Mouse (Mus musculus): ENCODE measurements around the gene Abat.
A peak's percentile ranks its signal among the peaks of the same experiment; 100 is the strongest.

The Abat gene

GRCm38 (mm10) chr16:8573751-8574150, 60.5 kb downstream of the Abat start:
- no peak for DNase-seq (ENCODE audit: low spot score in 2 of 2)

GRCm38 (mm10) chr16:8574316-8574715, 61.1 kb downstream of the Abat start:
- no peak for DNase-seq (ENCODE audit: low spot score in 2 of 2)

DNA sequence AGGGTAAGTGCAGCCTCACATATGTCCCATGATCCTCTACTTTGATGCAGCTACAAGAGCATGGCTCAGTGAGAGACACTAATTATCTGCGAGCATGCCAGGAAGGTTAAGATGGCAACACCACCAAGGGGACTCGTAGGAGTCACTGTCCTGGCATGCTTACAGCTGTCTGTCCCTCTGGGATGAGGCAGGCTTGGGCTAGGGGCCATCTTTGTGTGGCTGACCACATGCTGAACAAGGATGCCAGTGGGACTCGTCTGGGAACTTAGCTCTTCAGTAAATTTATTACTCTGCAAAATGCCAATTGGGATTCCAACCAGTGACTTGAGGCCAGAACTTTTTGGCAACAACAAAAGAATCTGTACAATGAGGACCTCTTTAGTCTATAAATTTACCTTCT, 62.9 kb downstream of the Abat start:
- no peak for DNase-seq (ENCODE audit: low spot score in 2 of 2)

GRCm38 (mm10) chr16:8576901-8577300, 63.7 kb downstream of the Abat start:
- DNase-seq (ENCODE audit: low spot score in 2 of 2) = no peak

DNA sequence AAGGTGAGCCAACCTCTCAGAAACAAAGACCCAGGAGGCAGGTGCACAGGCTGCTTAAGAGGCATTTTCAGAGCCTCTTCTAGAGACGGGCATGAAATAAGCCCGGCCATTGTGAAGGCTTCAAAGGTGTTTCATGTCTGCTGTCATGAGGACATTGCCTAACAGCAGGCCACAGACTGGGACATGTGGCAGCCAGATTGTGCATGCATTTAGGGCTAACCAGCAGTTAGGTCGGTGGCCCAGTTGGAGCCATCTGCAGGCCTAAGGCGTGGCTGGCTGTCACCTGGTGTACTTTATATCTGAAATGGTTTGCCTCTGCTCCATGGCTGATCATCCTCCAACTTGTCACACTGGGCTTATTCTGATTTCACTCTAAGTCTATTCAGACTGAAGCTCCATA, 65.1 kb downstream of the Abat start:
- no peak for DNase-seq (ENCODE audit: low spot score in 2 of 2)

GRCm38 (mm10) chr16:8579546-8579945, 66.3 kb downstream of the Abat start:
- DNase-seq (ENCODE audit: low spot score in 2 of 2) = no peak

DNA sequence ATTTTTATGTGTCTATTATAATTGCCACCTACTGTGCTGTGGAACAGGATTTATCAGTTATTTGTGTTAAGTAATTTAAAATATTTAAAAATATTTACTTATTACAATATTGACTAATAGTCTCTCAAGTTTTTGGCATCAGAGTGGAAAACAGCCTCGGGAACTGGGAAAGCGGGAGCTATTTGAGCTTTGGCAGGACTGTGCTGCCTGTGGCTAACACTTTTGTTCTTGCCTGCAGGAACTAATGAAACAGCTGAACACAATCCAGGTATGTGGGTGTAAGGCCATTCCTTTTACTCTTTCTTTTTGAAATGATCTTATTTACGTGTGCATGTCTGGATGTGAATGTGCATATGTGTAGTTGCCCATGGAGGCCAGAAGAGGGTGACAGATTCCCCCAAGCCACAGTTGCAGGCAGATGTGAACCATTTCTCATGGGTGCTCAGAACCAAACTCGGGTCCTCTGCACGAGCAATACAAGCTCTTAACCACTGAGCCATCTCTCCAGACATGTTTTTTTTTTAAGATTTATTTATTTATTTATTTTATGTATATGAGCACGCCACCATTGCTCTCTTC, 68.5 kb downstream of the Abat start:
- no peak for DNase-seq (ENCODE audit: low spot score in 2 of 2)

GRCm38 (mm10) chr16:8582579-8583295, 69.5 kb downstream of the Abat start:
- no peak for DNase-seq (ENCODE audit: low spot score in 2 of 2)

- DNase-seq (ENCODE audit: low spot score in 2 of 2) = no peak
Observed at GRCm38 (mm10) chr16:8584248-8584647, 71.0 kb downstream of the Abat start.

DNA sequence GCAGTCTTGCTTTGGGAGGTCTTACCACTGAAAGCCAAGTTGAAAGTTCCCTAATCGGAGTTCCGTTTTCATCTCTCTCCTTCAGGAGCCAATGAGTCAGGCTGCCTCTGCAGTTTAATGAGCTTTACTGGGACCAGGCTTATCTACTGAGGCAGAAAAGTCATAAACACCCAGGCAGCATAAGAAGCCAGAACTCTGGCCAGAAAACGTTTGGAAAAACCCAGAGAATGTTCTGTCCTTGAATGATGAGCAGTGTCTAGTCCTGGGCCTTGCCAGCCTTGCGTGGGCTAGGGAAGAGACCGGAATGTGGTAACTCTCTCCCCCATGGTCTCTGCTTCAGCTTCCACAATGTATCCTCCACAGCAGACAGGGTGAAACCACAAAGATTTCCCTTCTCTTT, 71.8 kb downstream of the Abat start:
- no peak for DNase-seq (ENCODE audit: low spot score in 2 of 2)

DNA sequence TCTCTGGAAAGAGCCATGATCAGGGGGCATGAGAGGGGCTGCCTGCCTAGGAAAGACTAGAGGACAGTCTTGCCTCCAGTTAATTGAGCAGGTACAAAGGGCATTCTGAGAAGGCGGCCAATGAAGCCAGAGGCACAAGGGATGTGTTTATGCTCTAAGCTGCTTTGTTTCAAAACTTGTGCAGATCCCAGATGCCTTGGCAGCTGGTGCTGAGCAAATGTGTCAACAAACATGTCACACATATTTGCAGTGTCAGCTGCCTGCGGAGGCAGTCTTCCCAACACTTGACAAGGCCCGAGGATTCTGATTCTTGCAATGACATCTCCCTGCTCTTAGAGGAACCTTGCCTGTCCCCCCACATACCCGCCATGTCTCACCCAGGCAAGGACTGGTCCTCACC, 82.2 kb downstream of the Abat start:
- DNase-seq (ENCODE audit: low spot score in 2 of 2) = peak; percentile 63 to 68

- peak; percentile 38 to 39 for DNase-seq (ENCODE audit: low spot score in 2 of 2)
Observed at GRCm38 (mm10) chr16:8596336-8596735, 83.1 kb downstream of the Abat start.

- DNase-seq (ENCODE audit: low spot score in 2 of 2) = no peak
Observed at GRCm38 (mm10) chr16:8597516-8597915, 84.3 kb downstream of the Abat start.

DNA sequence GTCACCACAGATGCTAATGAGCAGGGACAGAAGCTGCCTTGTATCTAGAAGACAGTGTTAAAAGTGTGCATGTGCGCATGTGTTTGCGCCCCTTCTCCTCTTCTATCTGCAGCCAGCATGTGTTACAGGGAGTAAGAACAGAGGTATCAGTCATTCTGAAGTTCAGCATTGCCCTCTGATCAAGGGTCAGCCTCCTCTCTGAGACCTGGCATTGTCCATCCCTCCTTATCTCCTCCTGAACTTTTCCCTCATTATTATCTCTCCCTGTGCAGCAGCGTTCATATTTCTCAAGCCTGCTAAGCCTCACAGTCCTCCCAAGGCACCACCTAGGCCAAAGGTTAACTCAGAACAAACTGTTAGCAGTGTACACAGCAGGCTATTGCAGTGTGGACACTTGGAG, 90.6 kb downstream of the Abat start:
- no peak for DNase-seq (ENCODE audit: low spot score in 2 of 2)

GRCm38 (mm10) chr16:8610397-8610796, 97.2 kb downstream of the Abat start:
- DNase-seq (ENCODE audit: low spot score in 2 of 2) = no peak

DNA sequence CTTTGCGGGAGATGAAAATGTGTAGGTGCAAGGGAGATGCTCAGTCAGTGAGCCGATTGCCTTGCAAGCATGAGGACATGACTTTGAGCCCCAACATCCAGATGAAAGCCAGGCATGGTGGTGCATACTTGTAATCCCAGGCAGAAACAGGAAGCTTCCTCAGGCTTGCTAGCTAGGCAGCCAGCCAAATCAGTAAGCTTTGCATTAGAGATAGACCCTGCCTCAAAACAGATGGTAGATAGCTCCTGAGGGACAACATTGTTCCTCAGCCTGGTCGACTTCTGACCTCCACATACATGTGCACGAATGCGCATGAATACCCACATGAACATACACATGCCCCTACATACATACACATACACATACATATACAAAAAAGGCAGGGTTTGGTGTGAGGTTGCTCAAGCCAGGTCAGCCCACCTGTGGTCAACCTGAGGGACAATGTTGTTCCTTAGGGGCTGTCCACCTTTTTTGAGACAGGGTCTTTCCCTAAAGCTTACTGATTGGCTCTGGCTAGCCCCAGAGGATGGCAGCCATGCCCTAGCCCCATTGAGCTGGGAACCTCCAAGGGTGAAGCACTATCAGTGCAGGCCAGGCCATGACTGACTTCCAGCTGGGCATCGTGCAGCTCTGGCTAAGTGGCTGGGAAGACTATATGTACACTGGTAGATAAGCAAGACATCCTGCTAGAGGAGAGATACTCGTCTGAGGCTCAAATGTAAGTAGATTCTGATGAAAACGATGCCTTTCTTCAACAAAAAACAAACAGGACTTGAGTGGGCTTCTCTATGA, 99.2 kb downstream of the Abat start:
- no peak for DNase-seq (ENCODE audit: low spot score in 2 of 2)

DNA sequence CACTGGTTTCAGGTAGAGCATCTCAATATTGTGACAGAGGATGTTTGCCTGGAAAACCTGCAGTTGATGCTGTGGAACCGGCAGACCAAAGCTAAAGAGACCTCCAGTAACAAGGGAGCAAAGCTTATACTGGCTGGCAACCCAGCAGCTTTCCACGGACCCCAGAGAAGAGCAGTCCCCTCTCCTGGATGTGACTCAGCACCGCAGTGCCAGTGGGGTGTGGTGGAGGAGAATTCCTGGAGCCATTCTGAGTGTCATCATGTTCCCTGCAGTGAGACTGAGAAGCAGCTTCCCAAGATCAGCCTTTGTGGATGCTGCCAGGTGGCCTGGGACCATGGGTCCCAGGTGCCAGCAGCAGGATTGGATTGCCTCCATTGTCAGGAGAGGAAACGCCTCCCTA, 99.8 kb downstream of the Abat start:
- DNase-seq (ENCODE audit: low spot score in 2 of 2) = no peak

DNA sequence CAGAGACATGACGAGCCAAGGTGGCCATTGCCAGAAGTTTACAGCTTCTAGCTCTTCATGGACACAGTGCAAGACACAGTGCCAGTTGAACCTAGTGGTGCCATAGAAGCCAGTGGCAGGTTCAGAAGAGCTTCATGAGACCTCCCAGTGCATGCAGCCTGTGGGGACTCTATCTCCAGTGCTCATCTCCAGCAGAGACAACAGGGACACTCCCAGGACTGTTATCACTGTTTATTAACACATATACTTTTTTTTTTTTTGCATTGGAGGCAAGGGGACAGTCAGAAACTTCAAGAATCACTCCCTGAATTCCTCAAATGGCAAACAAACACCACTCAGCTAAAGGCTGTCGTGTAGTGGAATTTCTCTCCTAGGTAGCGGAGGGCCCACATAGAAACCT, 100.2 kb downstream of the Abat start:
- DNase-seq (ENCODE audit: low spot score in 2 of 2) = no peak

GRCm38 (mm10) chr16:8619659-8620314, 106.6 kb downstream of the Abat start:
- no peak for DNase-seq (ENCODE audit: low spot score in 2 of 2)

- no peak for DNase-seq (ENCODE audit: low spot score in 2 of 2)
Observed at GRCm38 (mm10) chr16:8620315-8621115, 107.3 kb downstream of the Abat start.

GRCm38 (mm10) chr16:8630419-8630818, 117.2 kb downstream of the Abat start:
- no peak for DNase-seq (ENCODE audit: low spot score in 2 of 2)

DNA sequence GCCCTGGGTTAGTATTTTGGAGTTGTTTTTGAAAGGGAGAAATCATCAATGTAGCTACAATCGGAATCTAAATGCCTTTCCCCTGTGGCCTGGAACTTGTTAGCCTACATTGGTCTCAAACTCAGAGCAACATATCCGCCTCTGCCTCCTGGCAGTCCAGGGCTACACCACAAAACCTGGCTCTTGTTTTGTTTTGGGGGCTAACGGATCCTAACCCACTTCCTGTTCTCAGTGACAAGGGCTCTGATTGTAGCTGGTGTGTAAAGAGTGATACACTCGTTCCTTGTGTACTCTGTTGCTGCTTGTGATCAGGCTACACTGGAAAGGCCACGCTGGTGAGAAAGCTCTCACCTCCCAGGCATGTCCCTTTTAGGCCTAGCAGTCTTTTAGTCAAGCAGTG, 118.2 kb downstream of the Abat start:
- DNase-seq (ENCODE audit: low spot score in 2 of 2) = no peak

All from right cerebral cortex, adult 2 months (tissue).